Comparison of ENCODE assay signal across 9 mouse cellular contexts in genomic region chr1:58714361-58714760, GRCm38 (mm10). TPM values are rescaled to one million over a fixed set of nuclear protein-coding genes. Genes with fewer than 3 reads are reported as not detected.
DNase-seq lines count a peak whose midpoint lies in the region; ATAC-seq and TF ChIP-seq lines count a peak whose summit lies in the region.
"Had no signal": no experiment of that assay in that cellular context is flagged by ENCODE, and none has a peak within 500 bp of the region (broad histone marks: within the 10 kb centered on the region; RNA-seq: fewer than 3 reads in every experiment).

No protein-coding gene starts in this region.

- H3K9me3 ChIP-seq in hindbrain, embryonic 14.5 days (ENCODE audit: control insufficient read depth, low read length) = no peaks in the 10 kb centered on the region
- H3K9me3 ChIP-seq in midbrain, embryonic 14.5 days (ENCODE audit: control insufficient read depth, low read length) = no peaks in the 10 kb centered on the region

- ATAC-seq in hindbrain, embryonic 14.5 days (ENCODE audit: low FRiP score) = no peak
- no peak for ATAC-seq in midbrain, embryonic 14.5 days (ENCODE audit: low FRiP score, low TSS enrichment)
- ATAC-seq in megakaryocyte progenitor cell, adult 5-6 weeks (replicated peaks; ENCODE audit: poor library complexity) = no peak

- peak overlapping the region; percentile 100 for H3K27ac ChIP-seq in kidney, adult 2 months (ENCODE audit: insufficient read depth, low read depth, low read length)
- H3K27ac ChIP-seq in bone marrow, adult 2 months (ENCODE audit: control insufficient read depth, insufficient read depth, low read depth, low read length, poor library complexity) = no peak overlapping the region
- H3K27ac ChIP-seq in hindbrain, embryonic 14.5 days = no peak overlapping the region
- no peak overlapping the region for H3K27ac ChIP-seq in midbrain, embryonic 14.5 days (replicated peaks; ENCODE audit: low read depth, low read length)

- DNase-seq in kidney, adult 2 months = no peak
- DNase-seq in kidney, adult 11 months = no peak
- no peak for DNase-seq in hindbrain, embryonic 14.5 days (ENCODE audit: low spot score)
- DNase-seq in midbrain, embryonic 14.5 days = no peak
- no peak for DNase-seq in retina, embryonic 14.5 days (ENCODE audit: low spot score)
- DNase-seq in kidney, postnatal 14 days = no peak

- no peaks in the 10 kb centered on the region for H3K27me3 ChIP-seq in kidney, adult 2 months (replicated peaks; ENCODE audit: control insufficient read depth, insufficient read depth, low read length)
- H3K27me3 ChIP-seq in hindbrain, embryonic 14.5 days (ENCODE audit: control insufficient read depth, insufficient read depth, low read length) = no peaks in the 10 kb centered on the region
- no peaks in the 10 kb centered on the region for H3K27me3 ChIP-seq in midbrain, embryonic 14.5 days (ENCODE audit: control insufficient read depth, insufficient read depth, low read length)

- peak overlapping the region; percentile 54 for H3K9ac ChIP-seq in hindbrain, embryonic 14.5 days
- H3K9ac ChIP-seq in midbrain, embryonic 14.5 days (replicated peaks; ENCODE audit: low read length) = no peak overlapping the region

- peaks cover 15% of the 10 kb centered on the region; the same call in 1 of the 2 replicates for H3K36me3 ChIP-seq in kidney, adult 2 months (ENCODE audit: control insufficient read depth, insufficient read depth, low read length)
- H3K36me3 ChIP-seq in hindbrain, embryonic 14.5 days (replicated peaks; ENCODE audit: control insufficient read depth, insufficient read depth) = no peaks in the 10 kb centered on the region
- no peaks in the 10 kb centered on the region for H3K36me3 ChIP-seq in midbrain, embryonic 14.5 days (ENCODE audit: control insufficient read depth, insufficient read depth, low read length)

- TF ChIP-seq POLR2A in kidney, adult 2 months (IDR thresholded peaks at IDR 0.05; ENCODE audit: low read depth, low read length) = no peak
- TF ChIP-seq POLR2A in bone marrow, adult 2 months (IDR thresholded peaks at IDR 0.05; ENCODE audit: borderline replicate concordance, control insufficient read depth, low read depth, low read length) = no peak

- H3K4me1 ChIP-seq in kidney, adult 2 months (ENCODE audit: control insufficient read depth, insufficient read depth, low read length) = peaks cover 18% of the 10 kb centered on the region
- peaks cover 3% of the 10 kb centered on the region; the same call in 1 of the 2 replicates for H3K4me1 ChIP-seq in bone marrow, adult 2 months (ENCODE audit: control insufficient read depth, insufficient read depth, low read length)
- H3K4me1 ChIP-seq in hindbrain, embryonic 14.5 days (replicated peaks; ENCODE audit: control insufficient read depth, insufficient read depth, low read length) = peaks cover 8% of the 10 kb centered on the region; the same call in 1 of the 2 replicates
- H3K4me1 ChIP-seq in midbrain, embryonic 14.5 days (ENCODE audit: control insufficient read depth, insufficient read depth, low read length) = no peaks in the 10 kb centered on the region

- peak overlapping the region; percentile 94 for H3K4me3 ChIP-seq in kidney, adult 2 months (ENCODE audit: insufficient read depth, low read depth, low read length)
- peak overlapping the region; percentile 77 for H3K4me3 ChIP-seq in bone marrow, adult 2 months (replicated peaks; ENCODE audit: control insufficient read depth, low read depth, low read length)
- peak overlapping the region; percentile 44 for H3K4me3 ChIP-seq in hindbrain, embryonic 14.5 days (replicated peaks; ENCODE audit: low read length)
- H3K4me3 ChIP-seq in midbrain, embryonic 14.5 days (replicated peaks; ENCODE audit: low read depth, low read length) = no peak overlapping the region

- WGBS in kidney, adult 2 months = 4% methylated on average over 1 of the region's 1 CpGs
- 20% methylated on average over 1 of the region's 1 CpGs for WGBS in bone marrow, adult 2 months
- 74% methylated on average over 1 of the region's 1 CpGs for WGBS in hindbrain, embryonic 14.5 days
- WGBS in midbrain, embryonic 14.5 days = 82% methylated on average over 1 of the region's 1 CpGs

- peak overlapping the region; percentile 73 for H3K4me2 ChIP-seq in hindbrain, embryonic 14.5 days (replicated peaks)
- peak overlapping the region; percentile 78 for H3K4me2 ChIP-seq in midbrain, embryonic 14.5 days (ENCODE audit: low read length)

- no peak for TF ChIP-seq CTCF in kidney, adult 2 months (conservative IDR thresholded peaks at IDR 0.05; ENCODE audit: insufficient read depth, insufficient read length, low read depth, low read length)
- TF ChIP-seq CTCF in bone marrow, adult 2 months (IDR thresholded peaks at IDR 0.05; ENCODE audit: control insufficient read depth, insufficient read depth, low read length) = no peak

RNA-seq across cellular contexts. Expression of gene Cflar, which starts 3.1 kb away (rescaled TPM):
- polyA plus RNA-seq in kidney, adult 2 months (2012; rRNA removed) = 65.8 and 71.1 TPM in 2 replicates
- polyA plus RNA-seq in bone marrow, adult 2 months (2011; ENCODE audit: insufficient read depth, insufficient read length, low replicate concordance, missing spikeins) = 32.3 and 72.0 TPM in 2 replicates
- 16.6 and 18.7 TPM in 2 replicates for polyA plus RNA-seq in hindbrain, embryonic 14.5 days (2014; fragmentation: Nextera tagmentation; extraction: Ambion mirVana)
- polyA plus RNA-seq in midbrain, embryonic 14.5 days (2014; fragmentation: Nextera tagmentation; extraction: Ambion mirVana) = 11.5 and 16.4 TPM in 2 replicates
- 60.9 and 71.6 TPM in 2 replicates for total RNA-seq in megakaryocyte progenitor cell, adult 5-6 weeks (2015)
- total RNA-seq in megakaryocyte progenitor cell, adult 5-6 weeks (2017) = 87.5 and 121 TPM in 2 replicates

RNA-seq across cellular contexts. Expression of gene Als2cr12, which starts 18.6 kb away (rescaled TPM):
- polyA plus RNA-seq in kidney, adult 2 months (2012; rRNA removed) = 0.80 and 0.88 TPM in 2 replicates
- polyA plus RNA-seq in bone marrow, adult 2 months (2011; ENCODE audit: insufficient read depth, insufficient read length, low replicate concordance, missing spikeins) = not detected in 2 replicates
- polyA plus RNA-seq in hindbrain, embryonic 14.5 days (2014; fragmentation: Nextera tagmentation; extraction: Ambion mirVana) = not detected in 2 replicates
- polyA plus RNA-seq in midbrain, embryonic 14.5 days (2014; fragmentation: Nextera tagmentation; extraction: Ambion mirVana) = not detected in 2 replicates
- total RNA-seq in megakaryocyte progenitor cell, adult 5-6 weeks (2015) = not detected in 2 replicates
- total RNA-seq in megakaryocyte progenitor cell, adult 5-6 weeks (2017) = 0.44 and 0.67 TPM in 2 replicates
- total RNA-seq: gastrocnemius, adult 8-10 months had no signal
